Mouse (Mus musculus): ENCODE measurements at regions not wholly inside any gene's neighbourhood (a gene's known extent, or its start where the extent isn't known, plus 50 kb on each side); places are given as distances from the start of the nearest gene placed in this dataset.

- WGBS (ENCODE audit: insufficient replicate concordance) = 87% methylated on average over 6 of the region's 6 CpGs
- no peaks in the 10 kb centered on the region for H3K36me3 ChIP-seq (replicated peaks; ENCODE audit: insufficient read depth, low read length)
- H3K27ac ChIP-seq (ENCODE audit: low read depth) = no peak overlapping the region
- peaks cover 7% of the 10 kb centered on the region; the same call in 1 of the 2 replicates for H3K4me1 ChIP-seq (ENCODE audit: insufficient read depth)
- no peak overlapping the region for H3K9ac ChIP-seq (replicated peaks)
- H3K4me3 ChIP-seq (ENCODE audit: low read depth, low read length) = no peak overlapping the region
- H3K4me2 ChIP-seq (ENCODE audit: low read depth, low read length) = no peak overlapping the region
- ATAC-seq = no peak
- no peak for DNase-seq
- no peak for TF ChIP-seq CTCF (IDR thresholded peaks at IDR 0.05; ENCODE audit: low read depth)
- no peak for TF ChIP-seq EP300 (IDR thresholded peaks at IDR 0.05; ENCODE audit: low read depth)
- H3K27me3 ChIP-seq (ENCODE audit: insufficient read depth, low read length) = no peaks in the 10 kb centered on the region
- H3K9me3 ChIP-seq (ENCODE audit: low read length) = no peaks in the 10 kb centered on the region
These were observed 2199.5 kb downstream of the 9330182O14Rik start for GRCm38 (mm10) chr15:42333642-42334041.

GRCm38 (mm10) chr15:42346131-42346530, 2212.0 kb downstream of the 9330182O14Rik start:
- H3K9ac ChIP-seq (replicated peaks) = no peak overlapping the region
- DNase-seq = no peak
- no peak overlapping the region for H3K4me3 ChIP-seq (ENCODE audit: low read depth, low read length)
- no peak for TF ChIP-seq CTCF (IDR thresholded peaks at IDR 0.05; ENCODE audit: low read depth)
- no peak for TF ChIP-seq EP300 (IDR thresholded peaks at IDR 0.05; ENCODE audit: low read depth)
- ATAC-seq = no peak
- H3K4me1 ChIP-seq (ENCODE audit: insufficient read depth) = no peaks in the 10 kb centered on the region
- no peaks in the 10 kb centered on the region for H3K9me3 ChIP-seq (ENCODE audit: low read length)
- no peak overlapping the region for H3K4me2 ChIP-seq (ENCODE audit: low read depth, low read length)
- no peaks in the 10 kb centered on the region for H3K36me3 ChIP-seq (replicated peaks; ENCODE audit: insufficient read depth, low read length)
- no peaks in the 10 kb centered on the region for H3K27me3 ChIP-seq (ENCODE audit: insufficient read depth, low read length)
- no peak overlapping the region for H3K27ac ChIP-seq (ENCODE audit: low read depth)
- 69% methylated on average over 3 of the region's 3 CpGs for WGBS (ENCODE audit: insufficient replicate concordance)

GRCm38 (mm10) chr15:42361871-42362270, 2227.7 kb downstream of the 9330182O14Rik start:
- ATAC-seq (no peak), DNase-seq (no peak)
- Histone ChIP-seq H3K9me3 (ENCODE audit: low read length) (no peaks in the 10 kb centered on the region), H3K4me3 (ENCODE audit: low read depth, low read length) (no peak overlapping the region), H3K36me3 (replicated peaks; ENCODE audit: insufficient read depth, low read length) (no peaks in the 10 kb centered on the region), H3K27ac (ENCODE audit: low read depth) (no peak overlapping the region), H3K27me3 (ENCODE audit: insufficient read depth, low read length) (no peaks in the 10 kb centered on the region), H3K4me2 (ENCODE audit: low read depth, low read length) (no peak overlapping the region), H3K4me1 (ENCODE audit: insufficient read depth) (no peaks in the 10 kb centered on the region), H3K9ac (replicated peaks) (no peak overlapping the region)
- no peak for TF ChIP-seq CTCF (IDR thresholded peaks at IDR 0.05; ENCODE audit: low read depth)
- no peak for TF ChIP-seq EP300 (IDR thresholded peaks at IDR 0.05; ENCODE audit: low read depth)

- no peaks in the 10 kb centered on the region for H3K4me1 ChIP-seq (ENCODE audit: insufficient read depth)
- no peaks in the 10 kb centered on the region for H3K36me3 ChIP-seq (replicated peaks; ENCODE audit: insufficient read depth, low read length)
- TF ChIP-seq CTCF (IDR thresholded peaks at IDR 0.05; ENCODE audit: low read depth) (no peak), EP300 (IDR thresholded peaks at IDR 0.05; ENCODE audit: low read depth) (no peak)
- H3K27ac ChIP-seq (ENCODE audit: low read depth) = no peak overlapping the region
- H3K9me3 ChIP-seq (ENCODE audit: low read length) = no peaks in the 10 kb centered on the region
- DNase-seq = no peak
- no peak overlapping the region for H3K9ac ChIP-seq (replicated peaks)
- H3K4me2 ChIP-seq (ENCODE audit: low read depth, low read length) = no peak overlapping the region
- WGBS (ENCODE audit: insufficient replicate concordance) = 74% methylated on average over 1 of the region's 1 CpGs
- H3K4me3 ChIP-seq (ENCODE audit: low read depth, low read length) = no peak overlapping the region
- no peak for ATAC-seq
- H3K27me3 ChIP-seq (ENCODE audit: insufficient read depth, low read length) = no peaks in the 10 kb centered on the region
These were observed 2230.8 kb downstream of the 9330182O14Rik start for GRCm38 (mm10) chr15:42364979-42365378.

- no peak for ATAC-seq
- no peak for DNase-seq
- no peak overlapping the region for H3K4me3 ChIP-seq (ENCODE audit: low read depth, low read length)
- no peak overlapping the region for H3K27ac ChIP-seq (ENCODE audit: low read depth)
- H3K9me3 ChIP-seq (ENCODE audit: low read length) = no peaks in the 10 kb centered on the region
- 86% methylated on average over 3 of the region's 3 CpGs for WGBS (ENCODE audit: insufficient replicate concordance)
- no peak overlapping the region for H3K9ac ChIP-seq (replicated peaks)
- H3K36me3 ChIP-seq (replicated peaks; ENCODE audit: insufficient read depth, low read length) = no peaks in the 10 kb centered on the region
- TF ChIP-seq EP300 (IDR thresholded peaks at IDR 0.05; ENCODE audit: low read depth) (no peak), CTCF (IDR thresholded peaks at IDR 0.05; ENCODE audit: low read depth) (no peak)
- H3K4me1 ChIP-seq (ENCODE audit: insufficient read depth) = no peaks in the 10 kb centered on the region
- no peaks in the 10 kb centered on the region for H3K27me3 ChIP-seq (ENCODE audit: insufficient read depth, low read length)
- H3K4me2 ChIP-seq (ENCODE audit: low read depth, low read length) = no peak overlapping the region
These were observed 2232.6 kb downstream of the 9330182O14Rik start for GRCm38 (mm10) chr15:42366796-42367195.

GRCm38 (mm10) chr15:42369603-42370002, 2235.4 kb downstream of the 9330182O14Rik start:
- no peak overlapping the region for H3K27ac ChIP-seq (ENCODE audit: low read depth)
- H3K4me1 ChIP-seq (ENCODE audit: insufficient read depth) = no peaks in the 10 kb centered on the region
- ATAC-seq (no peak), DNase-seq (no peak)
- H3K4me2 ChIP-seq (ENCODE audit: low read depth, low read length) = no peak overlapping the region
- no peaks in the 10 kb centered on the region for H3K36me3 ChIP-seq (replicated peaks; ENCODE audit: insufficient read depth, low read length)
- no peaks in the 10 kb centered on the region for H3K9me3 ChIP-seq (ENCODE audit: low read length)
- no peak overlapping the region for H3K4me3 ChIP-seq (ENCODE audit: low read depth, low read length)
- no peaks in the 10 kb centered on the region for H3K27me3 ChIP-seq (ENCODE audit: insufficient read depth, low read length)
- no peak overlapping the region for H3K9ac ChIP-seq (replicated peaks)
- TF ChIP-seq CTCF (IDR thresholded peaks at IDR 0.05; ENCODE audit: low read depth) = no peak
- no peak for TF ChIP-seq EP300 (IDR thresholded peaks at IDR 0.05; ENCODE audit: low read depth)

GRCm38 (mm10) chr15:42370044-42370443, 2235.9 kb downstream of the 9330182O14Rik start:
- Histone ChIP-seq H3K9ac (replicated peaks) (no peak overlapping the region), H3K4me1 (ENCODE audit: insufficient read depth) (no peaks in the 10 kb centered on the region), H3K4me2 (ENCODE audit: low read depth, low read length) (no peak overlapping the region), H3K9me3 (ENCODE audit: low read length) (no peaks in the 10 kb centered on the region), H3K36me3 (replicated peaks; ENCODE audit: insufficient read depth, low read length) (no peaks in the 10 kb centered on the region), H3K27ac (ENCODE audit: low read depth) (no peak overlapping the region), H3K27me3 (ENCODE audit: insufficient read depth, low read length) (no peaks in the 10 kb centered on the region), H3K4me3 (ENCODE audit: low read depth, low read length) (no peak overlapping the region)
- TF ChIP-seq EP300 (IDR thresholded peaks at IDR 0.05; ENCODE audit: low read depth) (no peak), CTCF (IDR thresholded peaks at IDR 0.05; ENCODE audit: low read depth) (no peak)
- WGBS (ENCODE audit: insufficient replicate concordance) = 66% methylated on average over 1 of the region's 1 CpGs
- ATAC-seq (no peak), DNase-seq (no peak)

Data from liver, postnatal 0 days (tissue).